31 mouse cellular contexts compared by ENCODE assay signal in the genomic region with DNA sequence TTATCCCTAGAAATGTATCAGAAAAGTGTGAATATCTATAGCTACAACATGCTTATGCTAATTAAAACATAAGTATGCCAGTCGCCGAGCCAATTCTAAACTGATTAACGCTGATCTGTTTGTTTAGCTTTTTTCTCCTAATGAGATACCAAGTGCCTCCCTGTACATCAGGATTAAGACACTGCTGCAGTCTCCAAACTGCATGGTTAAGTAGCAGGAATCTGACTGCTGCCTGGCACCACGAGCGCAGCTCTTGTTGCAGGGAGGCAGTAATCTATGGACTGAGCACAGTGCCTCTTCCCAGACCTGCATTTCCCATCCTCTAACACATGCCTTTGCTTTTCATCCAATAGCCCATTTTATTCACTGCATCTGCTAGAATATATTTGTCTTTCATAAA.
DNase-seq lines count a peak whose midpoint lies in the region; ATAC-seq and TF ChIP-seq lines count a peak whose summit lies in the region.
"Had no signal": no experiment of that assay in that cellular context is flagged by ENCODE, and none has a peak within 500 bp of the region (broad histone marks: within the 10 kb centered on the region; RNA-seq: fewer than 3 reads in every experiment).

No protein-coding gene starts in this region.

- no peak overlapping the region for H3K9ac ChIP-seq in forebrain, embryonic 11.5 days (ENCODE audit: low read length)
- no peak overlapping the region for H3K9ac ChIP-seq in forebrain, embryonic 12.5 days
- H3K9ac ChIP-seq in forebrain, postnatal 0 days, result no peak overlapping the region
- H3K9ac ChIP-seq: hindbrain, embryonic 13.5 days; kidney, embryonic 15.5 days; limb, embryonic 12.5 days; liver, embryonic 15.5 days; lung, embryonic 14.5 days; neural tube, embryonic 12.5 days had no signal

- H3K4me2 ChIP-seq in forebrain, embryonic 11.5 days (ENCODE audit: low read depth, low read length, severe bottlenecking), result no peak overlapping the region
- H3K4me2 ChIP-seq in forebrain, embryonic 12.5 days, result no peak overlapping the region
- H3K4me2 ChIP-seq in forebrain, postnatal 0 days (ENCODE audit: low read depth), result no peak overlapping the region
- H3K4me2 ChIP-seq: heart, embryonic 11.5 days; hindbrain, embryonic 13.5 days; kidney, embryonic 15.5 days; limb, embryonic 12.5 days; liver, embryonic 15.5 days; lung, embryonic 14.5 days; neural tube, embryonic 12.5 days had no signal

- no peak overlapping the region for H3K27ac ChIP-seq in forebrain, embryonic 11.5 days (ENCODE audit: low read depth, low read length)
- H3K27ac ChIP-seq in forebrain, embryonic 10.5 days, result no peak overlapping the region
- H3K27ac ChIP-seq in forebrain, embryonic 12.5 days, result no peak overlapping the region
- H3K27ac ChIP-seq in forebrain, postnatal 0 days (ENCODE audit: low read depth, low read length), result no peak overlapping the region
- H3K27ac ChIP-seq in layer of hippocampus, adult 2 months, result no peak overlapping the region
- H3K27ac ChIP-seq: hindbrain, embryonic 13.5 days; kidney, embryonic 15.5 days; left cerebral cortex, adult 2 months; limb, embryonic 12.5 days; liver, embryonic 15.5 days; neural tube, embryonic 12.5 days had no signal

- no peaks in the 10 kb centered on the region for H3K36me3 ChIP-seq in forebrain, embryonic 11.5 days (ENCODE audit: control insufficient read depth, insufficient read depth, low read length)
- H3K36me3 ChIP-seq in forebrain, embryonic 10.5 days (replicated peaks), result no peaks in the 10 kb centered on the region
- H3K36me3 ChIP-seq in forebrain, embryonic 12.5 days (replicated peaks), result no peaks in the 10 kb centered on the region
- H3K36me3 ChIP-seq in forebrain, postnatal 0 days (ENCODE audit: insufficient read depth), result no peaks in the 10 kb centered on the region
- H3K36me3 ChIP-seq: G1E; hindbrain, embryonic 13.5 days; kidney, embryonic 15.5 days; limb, embryonic 12.5 days; liver, embryonic 15.5 days; neural tube, embryonic 12.5 days had no signal

- H3K4me3 ChIP-seq in forebrain, embryonic 11.5 days (ENCODE audit: low read depth, low read length), result no peak overlapping the region
- no peak overlapping the region for H3K4me3 ChIP-seq in forebrain, embryonic 10.5 days
- no peak overlapping the region for H3K4me3 ChIP-seq in forebrain, embryonic 12.5 days (replicated peaks)
- no peak overlapping the region for H3K4me3 ChIP-seq in forebrain, postnatal 0 days (ENCODE audit: low read depth, low read length)
- H3K4me3 ChIP-seq in layer of hippocampus, adult 2 months, result no peak overlapping the region
- H3K4me3 ChIP-seq: erythroblast, embryonic 14.5 days; hindbrain, embryonic 13.5 days; kidney, embryonic 15.5 days; left cerebral cortex, adult 2 months; limb, embryonic 12.5 days; liver, embryonic 15.5 days; myocyte; neural tube, embryonic 12.5 days had no signal

- no peaks in the 10 kb centered on the region for H3K27me3 ChIP-seq in forebrain, embryonic 11.5 days (ENCODE audit: control insufficient read depth, insufficient read depth, low read length)
- no peaks in the 10 kb centered on the region for H3K27me3 ChIP-seq in forebrain, embryonic 10.5 days (ENCODE audit: poor library complexity, severe bottlenecking)
- no peaks in the 10 kb centered on the region for H3K27me3 ChIP-seq in forebrain, embryonic 12.5 days
- H3K27me3 ChIP-seq in forebrain, postnatal 0 days (ENCODE audit: insufficient read depth, low read length), result no peaks in the 10 kb centered on the region
- H3K27me3 ChIP-seq: hindbrain, embryonic 13.5 days; kidney, embryonic 15.5 days; limb, embryonic 12.5 days; liver, embryonic 15.5 days; neural tube, embryonic 12.5 days had no signal

- ATAC-seq in forebrain, embryonic 11.5 days (replicated peaks; ENCODE audit: low FRiP score), result 0 out of 2 replicates have a peak, but pooled peaks have one; percentile 39
- peak; percentile 51; the same call in 1 of the 2 replicates for ATAC-seq in forebrain, embryonic 12.5 days (ENCODE audit: low FRiP score)
- peak; percentile 12; the same call in 1 of the 2 replicates for ATAC-seq in forebrain, postnatal 0 days

- no peaks in the 10 kb centered on the region for H3K9me3 ChIP-seq in forebrain, embryonic 11.5 days (ENCODE audit: control insufficient read depth, low read length)
- H3K9me3 ChIP-seq in forebrain, embryonic 10.5 days, result no peaks in the 10 kb centered on the region
- H3K9me3 ChIP-seq in forebrain, embryonic 12.5 days, result no peaks in the 10 kb centered on the region
- H3K9me3 ChIP-seq in forebrain, postnatal 0 days (ENCODE audit: low read length), result no peaks in the 10 kb centered on the region
- H3K9me3 ChIP-seq: G1E; hindbrain, embryonic 13.5 days; kidney, embryonic 15.5 days; limb, embryonic 12.5 days; liver, embryonic 15.5 days; neural tube, embryonic 12.5 days had no signal

- no peak for TF ChIP-seq CTCF in forebrain, postnatal 0 days (IDR thresholded peaks at IDR 0.05; ENCODE audit: low read depth)
- no peak for TF ChIP-seq CTCF in layer of hippocampus, adult 2 months (conservative IDR thresholded peaks at IDR 0.05)

- no peaks in the 10 kb centered on the region for H3K4me1 ChIP-seq in forebrain, embryonic 11.5 days (replicated peaks; ENCODE audit: control insufficient read depth, insufficient read depth, low read length)
- no peaks in the 10 kb centered on the region for H3K4me1 ChIP-seq in forebrain, embryonic 10.5 days
- no peaks in the 10 kb centered on the region for H3K4me1 ChIP-seq in forebrain, embryonic 12.5 days
- no peaks in the 10 kb centered on the region for H3K4me1 ChIP-seq in forebrain, postnatal 0 days (ENCODE audit: insufficient read depth)
- H3K4me1 ChIP-seq: hindbrain, embryonic 13.5 days; kidney, embryonic 15.5 days; limb, embryonic 12.5 days; liver, embryonic 15.5 days; neural tube, embryonic 12.5 days had no signal

- no peak for DNase-seq in forebrain, embryonic 11.5 days (ENCODE audit: low spot score)
- no peak for DNase-seq in forebrain, embryonic 10.5 days (ENCODE audit: extremely low spot score, low spot score)
- DNase-seq in forebrain, postnatal 0 days, result peak; percentile 22
- DNase-seq in retina, embryonic 14.5 days (ENCODE audit: low spot score), result peak; percentile 18
- DNase-seq in layer of hippocampus, adult 2 months (ENCODE audit: low spot score in 2 of 2), result no peak
- DNase-seq in testis, postnatal 14 days (ENCODE audit: low spot score), result no peak
- DNase-seq in spleen, postnatal 10 days (ENCODE audit: low spot score in 2 of 2), result no peak
- DNase-seq: adrenal gland, adult 8-10 months; cerebellum, adult 11-12 months; cerebellum, adult 9-11 months; gastrocnemius, postnatal 25 days; heart, adult 11 months; heart, postnatal 36 days; kidney, adult 11 months; kidney, postnatal 25 days; lung, embryonic 14.5 days; lung, postnatal 14 days; right cerebral cortex, postnatal 14 days; thymus, adult 18-20 months; thymus, postnatal 36 days had no signal

- 76% methylated on average over 5 of the region's 5 CpGs for WGBS in forebrain, embryonic 11.5 days
- WGBS in forebrain, embryonic 10.5 days, result 83% methylated on average over 5 of the region's 5 CpGs
- 57% methylated on average over 5 of the region's 5 CpGs for WGBS in forebrain, embryonic 12.5 days
- 23% methylated on average over 5 of the region's 5 CpGs for WGBS in forebrain, postnatal 0 days

Comparison
In these comparisons a context has a peak if more than half of its experiments do, and no peak if none do; other contexts are left out.
1. DNase-seq: peak in forebrain, postnatal 0 days (single experiment) and retina, embryonic 14.5 days (single experiment); none in forebrain, embryonic 11.5 days (single experiment), forebrain, embryonic 10.5 days (single experiment), layer of hippocampus, adult 2 months (0 of 2), testis, postnatal 14 days (single experiment) and spleen, postnatal 10 days (0 of 2).
2. Peak in every context shown above with its lines, with median percentiles within 50 percentile points of each other: ATAC-seq.